Mouse (Mus musculus): Measurements from ENCODE around the gene Gipc3. TPM values are rescaled to one million over a fixed set of nuclear protein-coding genes. Genes with fewer than 3 reads are reported as not detected.
A peak's percentile ranks its signal among the peaks of the same experiment; 100 is the strongest.

Gipc3 gene
- polyA plus RNA-seq, 1 experiment = 0.10 TPM

- Histone ChIP-seq H3K27me3 (ENCODE audit: control insufficient read depth, insufficient read depth, insufficient read length) (no peaks in the 10 kb centered on the region), H3K79me2 (ENCODE audit: control insufficient read depth, insufficient read depth) (peaks cover 16% of the 10 kb centered on the region), H3ac (ENCODE audit: control insufficient read depth, insufficient read length) (no peak within 1 kb of the TSS), H3K4me3 (no peak within 1 kb of the TSS), H3K4me2 (ENCODE audit: low read depth) (no peak within 1 kb of the TSS), H3K36me3 (ENCODE audit: control insufficient read depth, insufficient read depth) (peaks cover 17% of the 10 kb centered on the region)
- TF ChIP-seq USF1 (IDR thresholded peaks at IDR 0.05; ENCODE audit: low read depth) = no peak
- no peak for TF ChIP-seq POLR2A (IDR thresholded peaks at IDR 0.05; ENCODE audit: insufficient read length, low read depth)
- TF ChIP-seq E2F4 (IDR thresholded peaks at IDR 0.05; ENCODE audit: insufficient read depth) = no peak
- no peak for TF ChIP-seq CEBPB (IDR thresholded peaks at IDR 0.05; ENCODE audit: insufficient read depth, poor library complexity, severe bottlenecking)
- no peak for TF ChIP-seq MYOD1 (IDR thresholded peaks at IDR 0.05; ENCODE audit: control insufficient read depth in 1 of 3, insufficient read length in 2 of 3, low read depth in 2 of 3)
- TF ChIP-seq MAX (IDR thresholded peaks at IDR 0.05; ENCODE audit: low read depth) = no peak
Observed at GRCm38 (mm10) chr10:81388505-81389055, 45.5 kb upstream of the Gipc3 start, which contains the start of gene Gm48552. Gene Gm48552 (plus strand): TSS chr10:81389005.

GRCm38 (mm10) chr10:81387716-81388115, 44.6 kb upstream of the Gipc3 start:
- Histone ChIP-seq H3K36me3 (ENCODE audit: control insufficient read depth, insufficient read depth) (peaks cover 17% of the 10 kb centered on the region), H3K79me2 (ENCODE audit: control insufficient read depth, insufficient read depth) (peaks cover 16% of the 10 kb centered on the region), H3K4me3 (no peak overlapping the region), H3K4me2 (ENCODE audit: low read depth) (no peak overlapping the region), H3K27me3 (ENCODE audit: control insufficient read depth, insufficient read depth, insufficient read length) (no peaks in the 10 kb centered on the region), H3ac (ENCODE audit: control insufficient read depth, insufficient read length) (no peak overlapping the region)
- TF ChIP-seq USF1 (IDR thresholded peaks at IDR 0.05; ENCODE audit: low read depth) (no peak), TCF12 (IDR thresholded peaks at IDR 0.05; ENCODE audit: insufficient read depth, poor library complexity, severe bottlenecking) (no peak), SRF (IDR thresholded peaks at IDR 0.05; ENCODE audit: control insufficient read depth, insufficient read length, low read depth) (no peak), MYOG (IDR thresholded peaks at IDR 0.05; ENCODE audit: control insufficient read depth in 1 of 3, insufficient read depth in 1 of 3, insufficient read length in 2 of 3, low read depth in 2 of 3) (no peak), REST (IDR thresholded peaks at IDR 0.05; ENCODE audit: insufficient read depth, insufficient read length) (no peak), CEBPB (IDR thresholded peaks at IDR 0.05; ENCODE audit: insufficient read depth, poor library complexity, severe bottlenecking) (no peak), POLR2AphosphoS2 (IDR thresholded peaks at IDR 0.05; ENCODE audit: insufficient read length, low read depth) (no peak), MYOD1 (IDR thresholded peaks at IDR 0.05; ENCODE audit: control insufficient read depth in 1 of 3, insufficient read length in 2 of 3, low read depth in 2 of 3) (no peak), POLR2A (IDR thresholded peaks at IDR 0.05; ENCODE audit: insufficient read length, low read depth) (no peak), TCF3 (IDR thresholded peaks at IDR 0.05; ENCODE audit: insufficient read length, low read depth) (no peak), E2F4 (IDR thresholded peaks at IDR 0.05; ENCODE audit: insufficient read depth) (no peak)

- peak overlapping the region; percentile 88 for H3K4me2 ChIP-seq (ENCODE audit: low read depth)
- peak overlapping the region; percentile 95 for H3K4me3 ChIP-seq
- H3K79me2 ChIP-seq (ENCODE audit: control insufficient read depth, insufficient read depth) = peaks cover 16% of the 10 kb centered on the region
- peak overlapping the region; percentile 55 for H3ac ChIP-seq (ENCODE audit: control insufficient read depth, insufficient read length)
- no peaks in the 10 kb centered on the region for H3K27me3 ChIP-seq (ENCODE audit: control insufficient read depth, insufficient read depth, insufficient read length)
- TF ChIP-seq SRF (IDR thresholded peaks at IDR 0.05; ENCODE audit: control insufficient read depth, insufficient read length, low read depth) (no peak), E2F4 (IDR thresholded peaks at IDR 0.05; ENCODE audit: insufficient read depth) (no peak), REST (IDR thresholded peaks at IDR 0.05; ENCODE audit: insufficient read depth, insufficient read length) (no peak), POLR2AphosphoS2 (IDR thresholded peaks at IDR 0.05; ENCODE audit: insufficient read length, low read depth) (no peak), TCF12 (IDR thresholded peaks at IDR 0.05; ENCODE audit: insufficient read depth, poor library complexity, severe bottlenecking) (no peak), MYOD1 (IDR thresholded peaks at IDR 0.05; ENCODE audit: control insufficient read depth in 1 of 3, insufficient read length in 2 of 3, low read depth in 2 of 3) (no peak), TCF3 (IDR thresholded peaks at IDR 0.05; ENCODE audit: insufficient read length, low read depth) (no peak), CEBPB (IDR thresholded peaks at IDR 0.05; ENCODE audit: insufficient read depth, poor library complexity, severe bottlenecking) (no peak)
- H3K36me3 ChIP-seq (ENCODE audit: control insufficient read depth, insufficient read depth) = peaks cover 17% of the 10 kb centered on the region
Observed at GRCm38 (mm10) chr10:81385603-81386306, 42.7 kb upstream of the Gipc3 start.

GRCm38 (mm10) chr10:81384605-81384982, 41.5 kb upstream of the Gipc3 start:
- H3K27me3 ChIP-seq (ENCODE audit: control insufficient read depth, insufficient read depth, insufficient read length) = no peaks in the 10 kb centered on the region
- peak; percentile 14 for TF ChIP-seq POLR2AphosphoS2 (IDR thresholded peaks at IDR 0.05; ENCODE audit: insufficient read length, low read depth)
- TF ChIP-seq MYOG (IDR thresholded peaks at IDR 0.05; ENCODE audit: control insufficient read depth in 1 of 3, insufficient read depth in 1 of 3, insufficient read length in 2 of 3, low read depth in 2 of 3) = no peak

GRCm38 (mm10) chr10:81383802-81384604, 40.9 kb upstream of the Gipc3 start, which contains the start of the genes Dohh and Gm48551:
Gene Dohh (plus strand): TSS chr10:81384428.
Gene Gm48551 (plus strand): TSS chr10:81384466.
- Histone ChIP-seq H3K4me3 (peak within 1 kb of the TSS; percentile 95), H3K36me3 (ENCODE audit: control insufficient read depth, insufficient read depth) (peaks cover 12% of the 10 kb centered on the region), H3K4me2 (ENCODE audit: low read depth) (peak within 1 kb of the TSS; percentile 88), H3ac (ENCODE audit: control insufficient read depth, insufficient read length) (peak within 1 kb of the TSS; percentile 55), H3K79me2 (ENCODE audit: control insufficient read depth, insufficient read depth) (peaks cover 16% of the 10 kb centered on the region), H3K27me3 (ENCODE audit: control insufficient read depth, insufficient read depth, insufficient read length) (no peaks in the 10 kb centered on the region)
- TF ChIP-seq POLR2A (IDR thresholded peaks at IDR 0.05; ENCODE audit: insufficient read length, low read depth) (peak; percentile 87), POLR2AphosphoS2 (IDR thresholded peaks at IDR 0.05; ENCODE audit: insufficient read length, low read depth) (peak; percentile 47), REST (IDR thresholded peaks at IDR 0.05; ENCODE audit: insufficient read depth, insufficient read length) (peak; percentile 17), TCF3 (IDR thresholded peaks at IDR 0.05; ENCODE audit: insufficient read length, low read depth) (no peak), MAX (IDR thresholded peaks at IDR 0.05; ENCODE audit: low read depth) (no peak), TCF12 (IDR thresholded peaks at IDR 0.05; ENCODE audit: insufficient read depth, poor library complexity, severe bottlenecking) (no peak), MYOD1 (IDR thresholded peaks at IDR 0.05; ENCODE audit: control insufficient read depth in 1 of 3, insufficient read length in 2 of 3, low read depth in 2 of 3) (no peak), CEBPB (IDR thresholded peaks at IDR 0.05; ENCODE audit: insufficient read depth, poor library complexity, severe bottlenecking) (no peak), SRF (IDR thresholded peaks at IDR 0.05; ENCODE audit: control insufficient read depth, insufficient read length, low read depth) (peak; percentile 84), E2F4 (IDR thresholded peaks at IDR 0.05; ENCODE audit: insufficient read depth) (no peak), MYOG (IDR thresholded peaks at IDR 0.05; ENCODE audit: control insufficient read depth in 1 of 3, insufficient read depth in 1 of 3, insufficient read length in 2 of 3, low read depth in 2 of 3) (peak in 1 of 3 experiments; percentile 35), USF1 (IDR thresholded peaks at IDR 0.05; ENCODE audit: low read depth) (peak; percentile 99)

More at GRCm38 (mm10) chr10:81384605-81384982, 41.5 kb upstream of the Gipc3 start:
- peak overlapping the region; percentile 55 for H3ac ChIP-seq (ENCODE audit: control insufficient read depth, insufficient read length)
- H3K4me2 ChIP-seq (ENCODE audit: low read depth) = peak overlapping the region; percentile 88
- peaks cover 17% of the 10 kb centered on the region for H3K36me3 ChIP-seq (ENCODE audit: control insufficient read depth, insufficient read depth)
- peaks cover 16% of the 10 kb centered on the region for H3K79me2 ChIP-seq (ENCODE audit: control insufficient read depth, insufficient read depth)
- H3K4me3 ChIP-seq = peak overlapping the region; percentile 95
